Mouse (Mus musculus): ENCODE measurements around the gene Lfng. TPM values are rescaled to one million over a fixed set of nuclear protein-coding genes. Genes with fewer than 3 reads are reported as not detected.
A peak's percentile ranks its signal among the peaks of the same experiment; 100 is the strongest.

Gene Lfng
- total RNA-seq, 1 experiment from 2014 or later, result 16.8 TPM

GRCm38 (mm10) chr5:140616691-140617090 is 9.6 kb downstream of the Lfng start:
- no peak for DNase-seq

- DNase-seq, result no peak
Measured at GRCm38 (mm10) chr5:140617714-140618113, 10.6 kb downstream of the Lfng start.

DNA sequence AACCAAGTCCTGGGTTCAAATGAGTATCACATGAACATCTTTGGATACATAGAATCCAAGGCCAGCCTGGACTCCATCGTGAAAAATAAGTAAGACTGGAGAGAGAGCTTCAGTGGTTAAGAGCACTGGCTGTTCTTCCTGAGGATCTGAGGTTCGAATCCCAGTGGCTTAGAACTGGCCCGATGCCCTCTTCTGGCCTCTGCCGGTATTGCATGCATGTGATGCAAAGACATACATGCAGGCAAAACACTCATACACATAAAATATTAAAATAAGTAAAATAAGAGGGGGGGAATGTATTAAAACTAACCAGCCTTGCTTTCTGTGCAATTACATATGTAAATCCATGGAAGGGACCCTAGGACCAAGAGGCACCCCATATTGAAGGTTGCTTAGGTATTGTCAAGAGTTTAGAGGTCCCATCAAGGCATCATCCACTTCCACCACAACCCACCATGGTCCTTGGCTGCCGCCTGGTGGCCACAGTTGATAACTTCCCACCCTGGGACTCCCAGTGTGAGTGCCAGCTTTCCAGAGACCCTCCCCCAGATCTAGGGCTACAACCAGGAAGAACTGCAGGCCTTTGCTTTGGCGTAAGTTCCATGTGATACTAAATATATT is 12.1 kb downstream of the Lfng start:
- DNase-seq, result peak; percentile 75

DNA sequence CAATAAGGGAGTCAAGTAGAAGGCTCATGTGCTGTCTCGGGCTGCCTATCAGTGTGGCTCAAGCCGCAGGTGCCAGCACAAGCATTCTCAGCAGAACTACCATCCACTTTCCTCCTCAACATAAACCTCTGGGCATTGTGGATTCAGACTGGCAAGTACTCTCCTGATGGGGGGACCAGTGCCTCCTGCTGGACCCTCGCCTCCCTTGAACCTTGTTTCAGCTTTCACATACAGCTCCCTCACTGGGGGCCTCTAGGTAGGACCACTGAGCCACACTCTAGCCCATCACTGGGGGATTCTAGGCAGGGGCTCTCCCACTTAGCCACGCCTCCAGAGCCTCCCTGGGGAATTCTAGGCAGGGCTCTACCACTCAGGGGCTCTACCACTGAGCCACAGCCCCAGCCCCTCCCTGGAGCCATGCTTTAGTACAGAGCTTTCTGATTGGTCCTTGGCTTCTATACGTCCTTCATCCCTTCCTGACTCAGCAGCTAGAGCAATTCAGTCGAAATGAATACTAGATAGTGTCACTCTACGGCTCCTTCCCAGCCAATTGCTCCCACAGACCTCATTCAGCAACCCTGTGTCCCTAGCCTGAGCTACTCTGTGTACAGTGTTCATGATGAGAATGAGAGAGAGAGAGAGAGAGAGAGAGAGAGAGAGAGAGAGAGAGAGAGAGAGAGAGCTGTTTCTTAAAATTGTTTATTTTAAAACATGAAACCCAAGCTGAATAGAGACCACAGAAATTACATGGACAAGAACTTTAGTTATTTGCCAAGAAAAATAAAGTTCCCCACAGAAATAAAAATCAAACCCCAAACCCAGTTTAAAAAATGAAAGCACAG is 13.0 kb downstream of the Lfng start:
- DNase-seq, result no peak

DNA sequence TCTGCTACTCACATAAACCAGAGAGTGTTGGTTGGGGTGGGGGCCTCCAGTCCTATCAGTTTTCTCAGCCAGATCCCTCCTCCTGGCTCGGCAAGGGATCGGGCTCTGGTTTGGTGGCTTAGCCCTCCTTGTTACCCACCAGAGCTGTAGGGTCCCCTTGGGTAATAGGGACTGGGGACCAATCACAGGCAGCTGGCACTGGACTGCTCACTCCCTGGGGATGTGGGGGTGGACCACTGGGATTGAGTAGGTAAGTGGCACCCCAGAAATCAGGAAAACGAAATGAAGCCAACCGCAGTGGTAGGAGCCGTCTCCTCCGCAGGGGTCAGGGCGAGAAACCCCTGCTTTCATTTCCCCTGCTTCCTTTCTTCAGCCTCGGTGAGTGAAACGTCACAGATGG is 14.0 kb downstream of the Lfng start:
- DNase-seq, result no peak

GRCm38 (mm10) chr5:140621517-140621916 is 14.4 kb downstream of the Lfng start:
- DNase-seq, result peak; percentile 64

DNA sequence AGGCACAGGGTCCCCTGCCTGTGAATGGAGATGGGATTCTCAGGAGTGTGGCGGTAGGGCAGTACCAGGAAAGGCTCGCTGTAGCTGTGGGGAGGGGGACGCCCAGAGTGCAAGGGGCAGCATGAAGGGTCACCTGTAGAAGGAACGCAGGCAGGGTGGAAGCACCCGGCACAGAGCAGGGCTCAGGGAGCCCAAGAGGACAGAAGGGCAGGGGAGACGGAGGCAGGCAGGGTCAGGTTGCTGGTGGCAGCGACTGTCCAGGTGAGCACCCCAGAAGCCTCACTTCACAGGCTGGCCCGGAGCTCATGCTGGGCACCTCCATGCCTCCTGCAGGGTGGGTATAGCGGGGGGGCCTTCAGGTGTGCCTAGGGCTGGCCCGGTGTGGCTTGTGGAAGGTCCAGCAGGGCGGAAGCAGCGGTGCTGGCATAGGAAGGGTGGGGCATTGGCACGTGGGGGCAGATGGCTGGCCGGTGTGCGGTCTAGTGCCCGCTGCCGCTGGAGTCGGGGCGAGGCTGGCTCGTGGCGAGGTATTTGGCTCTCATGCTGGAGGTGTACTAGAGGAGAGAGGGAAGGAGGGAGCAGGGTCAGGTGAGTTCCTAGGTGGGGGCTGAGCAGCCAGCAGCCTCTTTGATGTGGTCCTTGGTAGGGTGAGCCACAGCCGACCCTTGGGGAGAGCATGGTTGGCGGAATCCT is 16.0 kb downstream of the Lfng start:
- DNase-seq, result no peak

GRCm38 (mm10) chr5:140623791-140624190 is 16.7 kb downstream of the Lfng start:
- no peak for DNase-seq

DNA sequence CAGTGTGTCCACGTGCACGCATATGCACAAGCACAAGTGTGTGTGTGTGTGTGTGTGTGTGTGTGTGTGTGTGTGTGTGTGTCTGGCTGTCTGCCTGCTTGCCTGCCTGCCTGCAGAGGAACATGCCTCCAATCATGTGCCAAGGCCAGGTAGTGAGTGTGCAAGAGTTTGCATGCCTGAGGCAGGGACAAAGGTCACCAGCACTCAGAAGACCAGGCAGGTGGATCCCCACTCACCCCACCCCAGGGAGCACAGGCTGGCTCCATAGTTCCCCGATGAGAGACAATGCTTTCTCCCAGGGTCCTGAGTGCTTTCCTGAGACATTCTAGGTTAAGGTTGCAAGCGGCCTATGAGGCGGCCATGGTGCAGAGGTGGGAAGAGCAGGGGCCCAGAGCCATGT is 17.1 kb downstream of the Lfng start:
- no peak for DNase-seq

GRCm38 (mm10) chr5:140624961-140625360 is 17.8 kb downstream of the Lfng start:
- DNase-seq, result no peak

GRCm38 (mm10) chr5:140627580-140627979 is 20.5 kb downstream of the Lfng start:
- no peak for DNase-seq

- no peak for DNase-seq
Measured at GRCm38 (mm10) chr5:140628995-140629394, 21.9 kb downstream of the Lfng start.

- no peak for DNase-seq
Measured at GRCm38 (mm10) chr5:140633432-140633831, 26.3 kb downstream of the Lfng start.

DNA sequence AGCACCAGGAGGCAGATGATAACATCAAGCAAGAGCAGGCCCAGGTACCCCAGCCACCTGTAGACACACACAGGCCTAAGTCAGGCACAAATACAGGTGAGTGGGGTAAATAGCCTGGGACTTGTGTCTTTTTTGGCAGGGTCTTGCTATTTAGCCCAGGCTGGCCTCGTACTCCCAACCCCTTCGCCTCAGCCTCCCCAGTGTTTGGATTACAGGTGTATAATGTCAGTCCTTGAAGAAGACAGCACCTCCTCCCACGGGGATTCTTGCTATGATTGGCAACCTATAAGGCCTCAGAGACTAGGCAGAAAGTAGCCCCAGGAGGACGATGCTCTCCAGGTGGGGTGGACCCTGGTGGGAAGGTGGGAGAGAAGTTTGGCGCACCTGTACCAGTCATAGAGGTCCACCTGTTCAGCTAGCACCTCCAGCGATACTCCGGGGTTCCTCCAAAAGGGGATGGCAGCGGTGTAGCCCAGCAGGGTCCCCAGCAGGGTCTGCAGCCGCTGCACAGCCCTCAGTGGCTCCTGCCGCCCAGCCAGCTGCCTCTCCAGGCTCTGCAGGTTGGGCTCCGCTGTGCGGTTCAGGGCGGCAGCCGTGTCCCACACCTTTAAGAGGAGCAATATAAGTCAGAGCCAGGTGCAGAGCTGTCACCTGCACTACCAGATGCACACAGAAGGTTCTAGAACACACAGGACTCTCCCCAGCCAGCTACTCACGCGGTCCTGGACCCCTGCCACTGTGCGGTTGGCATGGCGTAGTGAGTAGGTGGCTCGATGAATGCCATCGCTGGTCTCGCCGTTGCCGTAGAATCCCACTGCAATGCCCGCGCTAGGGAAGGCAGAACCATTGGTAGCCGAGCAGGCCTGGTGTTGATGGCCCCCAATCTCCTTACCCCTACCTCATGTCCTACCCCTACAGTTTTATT is 27.9 kb downstream of the Lfng start:
- DNase-seq, result no peak

- no peak for DNase-seq
Measured at GRCm38 (mm10) chr5:140636316-140637057, 29.4 kb downstream of the Lfng start.

DNA sequence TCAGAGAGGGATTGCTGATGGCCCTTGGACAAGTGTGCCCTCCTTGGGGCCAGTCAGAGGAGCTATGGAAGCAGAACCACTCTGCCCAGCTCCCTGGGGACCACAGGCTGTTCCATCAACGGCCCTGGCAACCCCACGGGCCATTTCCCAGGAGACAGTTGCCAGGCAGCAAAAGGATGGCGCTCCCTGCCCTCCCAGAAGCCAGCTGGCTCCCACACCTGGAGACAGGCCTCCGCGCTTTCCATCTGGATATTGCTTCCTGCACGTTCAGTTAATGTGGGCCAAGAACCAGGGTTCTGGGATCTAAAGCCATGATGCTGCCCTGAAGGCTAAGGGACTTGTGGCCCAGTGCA is 29.9 kb downstream of the Lfng start:
- DNase-seq, result peak; percentile 35

- DNase-seq, result no peak
Measured at GRCm38 (mm10) chr5:140637989-140638388, 30.9 kb downstream of the Lfng start.

DNA sequence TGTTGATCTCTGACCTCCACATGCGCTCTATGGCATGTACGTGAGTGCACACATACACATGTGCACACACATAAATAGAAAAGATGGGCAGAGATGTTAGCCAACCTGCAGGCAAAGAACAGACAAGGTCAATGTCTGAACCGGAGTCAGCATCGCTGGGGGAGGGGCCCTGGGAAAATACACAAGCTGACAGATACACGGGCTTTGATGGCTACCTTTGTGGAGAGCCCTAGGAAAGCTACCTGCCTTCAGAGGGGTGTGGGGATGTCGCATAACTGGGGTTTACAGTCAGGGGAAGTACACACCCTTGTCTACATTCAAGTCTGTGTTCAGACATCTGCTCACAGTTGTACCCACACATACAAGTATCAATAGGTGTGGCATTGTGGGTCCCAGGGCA is 31.4 kb downstream of the Lfng start:
- no peak for DNase-seq

- no peak for DNase-seq
Measured at GRCm38 (mm10) chr5:140639312-140639711, 32.2 kb downstream of the Lfng start.

GRCm38 (mm10) chr5:140639871-140640270 is 32.8 kb downstream of the Lfng start:
- DNase-seq, result no peak

GRCm38 (mm10) chr5:140640812-140641211 is 33.7 kb downstream of the Lfng start:
- DNase-seq, result no peak
